Mouse (Mus musculus) skeletal muscle tissue, adult 2 months (tissue): ENCODE measurements at regions not wholly inside any gene's neighbourhood (a gene's known extent, or its start where the extent isn't known, plus 50 kb on each side); places are given as distances from the start of the nearest gene placed in this dataset.

Source experiments
- DNase-seq: peaks from one replicate; pipeline ENCODE4 v3.0.0-alpha.2; 2012; ENCODE audit warnings: low read depth, low spot score

GRCm38 (mm10) chr4:31493087-31493511 is 470.8 kb upstream of the Map3k7 start:
- DNase-seq = no peak

- DNase-seq = no peak
These were observed 464.0 kb upstream of the Map3k7 start for GRCm38 (mm10) chr4:31499888-31500287.

- no peak for DNase-seq
These were observed 463.5 kb upstream of the Map3k7 start for GRCm38 (mm10) chr4:31500432-31500831.

GRCm38 (mm10) chr4:31525638-31526207 is 438.2 kb upstream of the Map3k7 start:
- DNase-seq = no peak

- DNase-seq = no peak
These were observed 427.1 kb upstream of the Map3k7 start for GRCm38 (mm10) chr4:31536811-31537210.

GRCm38 (mm10) chr4:31553780-31554394 is 410.0 kb upstream of the Map3k7 start:
- DNase-seq = no peak

- DNase-seq = no peak
These were observed 408.8 kb upstream of the Map3k7 start for GRCm38 (mm10) chr4:31555077-31555476.

- no peak for DNase-seq
These were observed 406.6 kb upstream of the Map3k7 start for GRCm38 (mm10) chr4:31557261-31557660.

- DNase-seq = no peak
These were observed 403.6 kb upstream of the Map3k7 start for GRCm38 (mm10) chr4:31560305-31560704.

GRCm38 (mm10) chr4:31561183-31561582 is 402.7 kb upstream of the Map3k7 start:
- no peak for DNase-seq

- DNase-seq = peak; percentile 17
These were observed 402.1 kb upstream of the Map3k7 start for GRCm38 (mm10) chr4:31561823-31562222.

- no peak for DNase-seq
These were observed 397.7 kb upstream of the Map3k7 start for GRCm38 (mm10) chr4:31566158-31566557.

- no peak for DNase-seq
These were observed 397.1 kb upstream of the Map3k7 start for GRCm38 (mm10) chr4:31566834-31567233.

- no peak for DNase-seq
These were observed 394.2 kb upstream of the Map3k7 start for GRCm38 (mm10) chr4:31569687-31570086.

- DNase-seq = no peak
These were observed 386.8 kb upstream of the Map3k7 start for GRCm38 (mm10) chr4:31576982-31577579.

- DNase-seq = no peak
These were observed 380.4 kb upstream of the Map3k7 start for GRCm38 (mm10) chr4:31583495-31583894.

GRCm38 (mm10) chr4:31584171-31584570 is 379.7 kb upstream of the Map3k7 start:
- DNase-seq = no peak

GRCm38 (mm10) chr4:31594089-31594488 is 369.8 kb upstream of the Map3k7 start:
- DNase-seq = no peak

- DNase-seq = no peak
These were observed 362.4 kb upstream of the Map3k7 start for GRCm38 (mm10) chr4:31601536-31601935.

- DNase-seq = no peak
These were observed 360.1 kb upstream of the Map3k7 start for GRCm38 (mm10) chr4:31603776-31604175.

- DNase-seq = no peak
These were observed 355.1 kb upstream of the Map3k7 start for GRCm38 (mm10) chr4:31608811-31609210.

- no peak for DNase-seq
These were observed 354.3 kb upstream of the Map3k7 start for GRCm38 (mm10) chr4:31609559-31609958.

- no peak for DNase-seq
These were observed 351.6 kb upstream of the Map3k7 start for GRCm38 (mm10) chr4:31612147-31612824.
